In the genomic region with DNA sequence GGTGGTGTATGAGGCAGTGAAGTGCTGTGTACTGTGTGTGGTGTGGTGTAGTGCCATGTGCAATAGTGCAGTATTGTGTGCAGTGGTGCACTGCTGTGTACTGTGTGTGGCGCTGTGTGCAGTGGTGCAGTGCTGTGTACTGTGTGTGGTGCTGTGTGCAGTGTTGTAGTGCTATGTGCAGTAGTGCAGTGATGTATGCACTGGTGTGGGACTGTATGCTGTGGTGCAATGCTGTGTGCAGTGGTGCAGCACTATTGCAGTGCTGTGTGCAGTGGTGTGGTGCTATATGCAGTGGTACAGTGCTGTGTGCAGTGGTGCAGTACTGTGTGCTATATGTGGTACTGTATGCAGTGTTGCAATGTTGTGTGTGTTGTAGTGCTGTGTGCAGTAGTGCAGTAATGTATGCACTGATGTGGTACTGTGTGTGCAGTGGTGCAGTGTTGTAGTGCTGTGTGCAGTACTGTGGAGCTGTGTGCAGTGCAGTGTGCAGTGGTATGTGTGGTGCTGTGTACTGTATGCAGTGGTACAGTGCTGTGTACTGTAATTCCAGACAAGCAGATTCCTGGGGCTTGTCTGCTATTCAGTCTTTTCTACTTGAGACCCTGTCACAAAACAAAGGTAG, we compare ENCODE assay signal across 1 mouse cellular context.
TF ChIP-seq lines count a peak whose summit lies in the region.

No protein-coding gene starts in this region.

TF ChIP-seq in MEL, 35 proteins besides CTCF, POLR2A, EP300 and RAD21 (continued from another document):
- TF ChIP-seq POLR2AphosphoS5 (IDR thresholded peaks at IDR 0.05; ENCODE audit: borderline replicate concordance, low read depth, low read length), result peak; percentile 81; the same call in 1 of the 2 replicates
TF ChIP-seq in MEL: peak in this region for 1.
